Mouse (Mus musculus) c-Kit-negative CD71-positive TER-119-positive erythroid progenitor cells, embryonic 14.5 days (primary cell): ENCODE measurements around the gene Syt8.
"Not testable (repeated sequence)": the region's sequence is repeated elsewhere in the genome, so short reads cannot be mapped to it uniquely, and the experiment has no call there.

Source experiments
- DNase-seq: peaks from one replicate; pipeline ENCODE4 v3.0.0-alpha.2; 2013; ENCODE audit warnings: low read depth, low spot score

Gene Syt8

GRCm38 (mm10) chr7:142434137-142434865, at the start of gene Syt8:
Syt8 (plus strand) TSS chr7:142434850.
- no peak for DNase-seq

GRCm38 (mm10) chr7:142385742-142386403, 48.8 kb upstream of the Syt8 start:
- DNase-seq: no peak

DNA sequence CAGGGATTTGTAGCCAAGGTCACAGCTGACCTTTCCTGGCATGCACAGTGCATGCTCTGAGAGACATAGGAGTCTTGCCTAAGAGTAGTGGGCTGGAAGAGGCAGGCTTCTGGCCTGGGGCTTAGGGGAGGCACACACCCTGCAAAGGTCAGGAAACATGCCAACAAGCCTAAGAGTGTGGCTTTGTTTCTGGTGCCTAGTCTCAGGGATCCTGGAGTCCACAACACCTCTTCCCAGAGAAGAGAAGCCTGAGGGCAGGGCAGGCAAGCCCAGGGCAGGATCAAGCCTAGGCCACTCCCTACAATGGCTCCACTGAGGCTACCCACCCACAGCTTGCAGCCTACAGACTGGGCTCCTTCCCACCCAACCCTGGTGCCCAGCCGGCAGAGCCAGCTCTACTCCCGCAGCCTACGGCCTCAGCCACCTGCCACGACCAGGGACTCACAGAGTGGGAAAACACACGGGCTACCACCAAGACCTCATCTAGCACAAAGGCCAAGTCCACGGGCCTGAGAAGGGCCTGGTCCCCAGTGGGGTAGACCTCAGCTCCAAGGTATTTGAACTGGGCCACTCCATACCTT, 47.9 kb upstream of the Syt8 start:
- no peak for DNase-seq

DNA sequence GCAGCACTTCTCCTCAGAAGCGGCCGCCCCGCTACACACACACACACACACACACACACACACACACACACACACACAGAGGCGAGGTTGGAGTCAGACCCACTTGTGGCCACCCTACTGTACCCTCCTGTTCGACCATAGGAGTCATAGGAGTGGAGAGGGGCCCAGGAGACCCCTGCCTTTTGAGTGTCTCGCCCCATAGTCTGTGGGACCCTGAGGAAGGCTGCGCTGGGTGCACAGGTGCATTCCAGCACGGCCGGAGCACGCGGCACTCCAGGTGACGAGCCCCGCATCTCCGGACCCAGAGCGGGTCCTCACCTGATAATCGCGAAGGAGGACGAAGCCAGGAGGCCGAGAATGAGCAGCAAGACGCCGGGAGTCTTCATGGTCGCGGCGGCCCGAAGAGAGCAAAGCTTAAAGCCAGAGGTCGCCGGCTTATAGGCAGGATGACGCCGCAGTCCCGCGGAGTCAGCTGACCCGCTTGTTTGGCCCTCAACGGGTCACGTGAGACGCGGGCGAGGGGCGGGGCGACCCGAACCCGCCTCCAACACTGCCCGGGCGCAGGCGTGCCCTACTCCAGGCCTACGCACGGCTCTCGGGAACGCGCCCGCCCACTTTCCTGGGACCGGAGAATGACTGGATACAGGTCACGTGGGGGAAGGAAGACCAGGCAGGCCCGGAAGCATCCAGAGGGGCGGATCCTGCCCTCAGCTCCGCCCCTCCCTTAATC, 47.1 kb upstream of the Syt8 start, which contains the start of gene Ctsd:
TSS of gene Ctsd (minus strand) at position 620 of the 730 bp plus-strand sequence.
- peak; percentile 97 for DNase-seq

GRCm38 (mm10) chr7:142388198-142388597, 46.5 kb upstream of the Syt8 start:
- no peak for DNase-seq

GRCm38 (mm10) chr7:142388740-142389139, 45.9 kb upstream of the Syt8 start:
- DNase-seq: no peak

GRCm38 (mm10) chr7:142389961-142390650, 44.5 kb upstream of the Syt8 start:
- DNase-seq: no peak

DNA sequence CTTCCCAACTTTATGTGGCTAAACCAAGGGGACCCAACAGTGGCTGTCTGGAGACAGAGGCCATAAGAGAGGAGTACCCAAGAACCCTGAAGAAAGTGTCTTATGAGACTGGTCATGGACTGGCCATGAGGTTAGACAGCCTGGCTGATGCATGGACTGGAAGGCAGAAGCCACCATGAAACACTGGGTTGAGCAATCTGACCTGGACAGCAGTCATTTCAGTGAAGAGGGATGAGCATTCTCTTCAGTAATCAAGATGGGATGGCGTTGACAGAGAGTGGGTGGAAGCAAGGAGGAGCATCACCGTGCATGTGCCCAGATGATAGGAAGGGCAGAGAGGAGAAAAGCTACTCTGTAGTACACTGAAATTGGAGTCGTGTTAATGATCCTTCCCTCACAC, 43.5 kb upstream of the Syt8 start:
- no peak for DNase-seq

GRCm38 (mm10) chr7:142391609-142392008, 43.0 kb upstream of the Syt8 start:
- no peak for DNase-seq

DNA sequence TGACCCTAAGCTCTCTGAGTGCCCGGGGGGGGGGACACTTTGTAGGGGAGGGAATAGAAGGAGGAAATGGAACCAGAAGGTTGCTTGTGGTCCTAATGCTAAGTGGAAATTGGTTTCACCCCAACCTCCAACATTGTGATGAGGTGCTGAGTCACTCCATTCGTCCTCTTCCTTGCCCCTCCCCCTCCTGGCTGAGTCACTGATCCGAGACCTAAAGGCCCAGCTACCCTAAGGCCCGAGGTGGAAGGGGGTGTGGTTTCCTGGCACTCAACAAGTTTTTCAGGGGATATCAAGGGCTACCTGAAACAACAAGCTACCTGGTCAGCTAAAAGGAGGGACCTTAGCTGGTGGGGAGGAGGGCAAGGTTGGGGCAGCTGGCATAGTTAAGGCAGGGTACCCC, 41.5 kb upstream of the Syt8 start:
- peak; percentile 92 for DNase-seq

DNA sequence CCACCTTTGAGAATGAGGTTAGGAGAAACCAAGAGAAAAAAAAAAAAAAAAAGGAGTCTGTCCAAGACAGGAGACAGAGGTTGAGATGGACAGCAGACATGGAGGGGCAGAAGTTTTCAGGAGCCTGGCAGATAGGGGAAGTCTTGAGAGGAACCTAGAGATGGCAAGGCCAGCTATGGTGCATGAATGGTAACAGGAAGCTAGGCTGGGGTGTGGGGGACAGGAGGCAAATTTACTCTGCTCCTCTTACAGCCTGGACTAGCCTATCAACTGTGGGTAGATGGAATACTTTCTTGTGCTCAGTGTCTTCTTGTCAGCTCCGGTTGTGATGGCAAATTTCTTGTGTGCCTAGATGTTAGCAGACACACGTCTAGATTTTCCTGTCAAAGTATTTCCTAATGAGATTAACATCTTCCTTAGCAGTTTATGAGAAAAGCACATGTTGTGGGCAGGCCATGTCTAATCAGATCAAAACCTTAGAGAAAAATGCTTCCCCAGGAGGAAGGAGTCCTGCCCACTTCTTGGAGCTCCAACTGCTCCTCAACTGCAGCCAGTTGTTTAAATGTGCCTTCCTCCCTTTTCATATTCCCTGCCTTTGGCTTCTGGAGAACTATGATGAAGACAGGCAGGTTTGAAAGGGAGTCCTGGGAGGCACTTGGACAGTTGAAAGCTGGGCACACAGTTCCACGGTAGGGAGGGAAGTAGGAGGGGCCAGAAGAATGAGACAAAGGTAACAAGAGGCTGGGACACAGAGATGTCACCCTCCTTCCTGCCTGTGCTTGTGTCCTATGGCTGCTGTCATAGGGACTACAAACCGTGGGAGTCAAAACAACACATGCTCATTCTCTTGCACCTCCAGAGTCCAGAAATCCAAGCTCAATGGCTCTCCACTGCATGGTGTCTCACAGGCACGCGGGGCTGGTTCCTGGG, 40.1 kb upstream of the Syt8 start:
- DNase-seq: no peak

DNA sequence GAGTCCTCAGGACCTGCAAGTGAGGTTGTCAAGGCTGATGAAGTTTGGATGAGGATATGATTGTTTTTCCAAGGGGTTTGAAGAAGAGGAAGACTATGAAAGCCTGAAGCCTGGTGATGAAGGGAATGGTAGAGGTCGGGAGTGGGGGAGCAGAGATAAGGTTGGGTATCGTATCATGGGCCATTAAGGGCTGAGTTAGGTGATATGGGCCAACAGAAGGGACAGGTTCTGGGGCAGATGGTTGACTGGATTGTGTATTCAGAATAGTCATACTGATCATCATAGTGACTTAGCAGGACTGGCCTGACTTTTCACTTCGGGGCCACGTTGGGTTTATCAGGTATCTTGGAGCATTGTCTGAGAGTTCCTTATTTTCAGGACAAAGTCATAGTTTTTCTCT, 39.2 kb upstream of the Syt8 start:
- DNase-seq: no peak

GRCm38 (mm10) chr7:142396611-142397010, 38.0 kb upstream of the Syt8 start:
- DNase-seq: no peak

- DNase-seq: no peak
These were observed 36.6 kb upstream of the Syt8 start for GRCm38 (mm10) chr7:142398052-142398451.

GRCm38 (mm10) chr7:142399250-142399649, 35.4 kb upstream of the Syt8 start:
- no peak for DNase-seq

DNA sequence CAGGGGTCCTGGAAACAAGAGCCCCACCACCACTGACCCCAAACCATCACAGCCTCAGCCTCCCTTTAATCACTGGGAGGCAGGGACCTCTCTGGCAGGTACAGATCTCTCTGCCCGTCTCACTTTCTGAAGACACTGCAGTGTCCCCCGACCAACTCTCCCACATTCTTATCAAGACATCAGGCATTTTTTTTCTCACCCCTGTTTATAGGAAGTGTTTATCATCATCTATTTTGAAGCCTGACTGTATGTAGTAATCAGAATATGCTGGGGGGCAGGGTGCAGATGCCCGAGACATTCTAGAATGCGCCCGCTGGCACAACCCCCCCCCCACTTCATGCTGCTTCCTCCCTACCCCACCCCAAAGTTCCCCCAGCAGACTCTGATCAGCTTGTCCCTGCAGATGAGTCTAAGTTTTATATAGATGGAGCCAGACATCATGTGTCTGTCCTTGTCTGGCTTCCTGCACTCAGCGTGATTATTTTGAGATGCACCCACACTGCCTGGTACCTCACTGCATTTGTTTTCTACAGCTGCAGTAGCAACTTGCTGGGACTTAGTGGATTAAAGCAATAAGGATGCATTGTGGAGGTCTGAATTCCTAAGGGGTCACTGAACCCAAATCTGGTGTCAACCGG, 34.4 kb upstream of the Syt8 start:
- no peak for DNase-seq

- no peak for DNase-seq
These were observed 33.9 kb upstream of the Syt8 start for GRCm38 (mm10) chr7:142400750-142401142.

GRCm38 (mm10) chr7:142403591-142403990, 31.1 kb upstream of the Syt8 start:
- DNase-seq: no peak

DNA sequence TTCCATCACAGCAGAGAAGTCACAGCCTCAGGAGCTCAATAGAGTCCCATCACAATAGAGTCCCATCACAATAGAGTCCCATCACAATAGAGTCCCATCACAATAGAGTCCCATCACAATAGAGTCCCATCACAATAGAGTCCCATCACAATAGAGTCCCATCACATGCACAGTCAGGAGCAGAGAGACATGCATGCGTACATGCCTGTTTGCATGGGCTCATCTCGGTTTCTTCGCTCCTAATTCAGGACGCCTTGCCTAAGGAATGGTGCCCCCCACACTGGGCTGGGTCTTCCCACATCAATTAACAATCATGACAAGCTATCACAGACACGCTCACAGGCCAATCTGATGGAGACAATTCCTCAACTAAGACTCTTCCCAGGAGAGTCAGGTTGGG, 29.5 kb upstream of the Syt8 start:
- DNase-seq: not testable (repeated sequence)

GRCm38 (mm10) chr7:142407935-142408334, 26.7 kb upstream of the Syt8 start:
- no peak for DNase-seq
